Mouse (Mus musculus) splenic B cell, adult 2 months (primary cell): ENCODE measurements around the gene Nup210l.
A peak's percentile ranks its signal among the peaks of the same experiment; 100 is the strongest.

ENCODE experiments used
- DNase-seq: peaks from one replicate; pipeline ENCODE4 v3.0.0-alpha.2; 2011; ENCODE audit warnings: low read depth, low spot score
- H3K27me3 ChIP-seq: 2 replicates; pipeline ENCODE4 v1.6.1; 2012; ENCODE audit warnings: mild to moderate bottlenecking, low read length, moderate library complexity, mixed read lengths; ENCODE audit not compliant: control insufficient read depth, poor library complexity, insufficient read depth, severe bottlenecking
- H3K36me3 ChIP-seq: 2 replicates; pipeline ENCODE4 v1.6.1; 2012; ENCODE audit warnings: mild to moderate bottlenecking, low read length, moderate library complexity, mixed read lengths; ENCODE audit not compliant: control insufficient read depth, poor library complexity, insufficient read depth, severe bottlenecking

Nup210l gene

GRCm38 (mm10) chr3:90103938-90104337 is at the start of gene Nup210l:
Nup210l (plus strand) TSS chr3:90104132.
- DNase-seq = no peak
- H3K27me3 ChIP-seq = no peaks in the 10 kb centered on the region
- H3K36me3 ChIP-seq = no peaks in the 10 kb centered on the region; the same call in 1 of the 2 replicates

- no peak for DNase-seq
- H3K36me3 ChIP-seq = peaks cover 15% of the 10 kb centered on the region
- no peaks in the 10 kb centered on the region for H3K27me3 ChIP-seq
These were observed 42.4 kb upstream of the Nup210l start for GRCm38 (mm10) chr3:90061549-90061948.

GRCm38 (mm10) chr3:90062539-90062938 is 41.4 kb upstream of the Nup210l start:
- no peak for DNase-seq
- Histone ChIP-seq H3K27me3 (no peaks in the 10 kb centered on the region), H3K36me3 (peaks cover 10% of the 10 kb centered on the region)

- no peak for DNase-seq
- H3K36me3 ChIP-seq = peaks cover 7% of the 10 kb centered on the region
- H3K27me3 ChIP-seq = no peaks in the 10 kb centered on the region
These were observed 39.5 kb upstream of the Nup210l start for GRCm38 (mm10) chr3:90064383-90064782.

- Histone ChIP-seq H3K27me3 (no peaks in the 10 kb centered on the region), H3K36me3 (peaks cover 7% of the 10 kb centered on the region)
- DNase-seq = peak; percentile 76
These were observed 38.4 kb upstream of the Nup210l start for GRCm38 (mm10) chr3:90065553-90065952.

- DNase-seq = no peak
- H3K27me3 ChIP-seq = no peaks in the 10 kb centered on the region
- peaks cover under 1% of the 10 kb centered on the region for H3K36me3 ChIP-seq
These were observed 36.1 kb upstream of the Nup210l start for GRCm38 (mm10) chr3:90067851-90068250.

- Histone ChIP-seq H3K27me3 (no peaks in the 10 kb centered on the region), H3K36me3 (no peaks in the 10 kb centered on the region)
- no peak for DNase-seq
These were observed 34.2 kb upstream of the Nup210l start for GRCm38 (mm10) chr3:90069688-90070087.

GRCm38 (mm10) chr3:90072294-90072693 is 31.6 kb upstream of the Nup210l start, which contains the start of gene Tpm3:
Tpm3 (plus strand) TSS chr3:90072649.
- no peaks in the 10 kb centered on the region for H3K36me3 ChIP-seq
- DNase-seq = peak; percentile 45
- H3K27me3 ChIP-seq = no peaks in the 10 kb centered on the region

- DNase-seq = peak; percentile 91
- H3K27me3 ChIP-seq = no peaks in the 10 kb centered on the region
- H3K36me3 ChIP-seq = no peaks in the 10 kb centered on the region
These were observed 26.8 kb upstream of the Nup210l start for GRCm38 (mm10) chr3:90076921-90077716.

GRCm38 (mm10) chr3:90078224-90078623 is 25.7 kb upstream of the Nup210l start:
- Histone ChIP-seq H3K36me3 (no peaks in the 10 kb centered on the region), H3K27me3 (no peaks in the 10 kb centered on the region)
- DNase-seq = no peak

- H3K27me3 ChIP-seq = no peaks in the 10 kb centered on the region
- H3K36me3 ChIP-seq = no peaks in the 10 kb centered on the region; the same call in 1 of the 2 replicates
- DNase-seq = peak; percentile 96
These were observed 24.7 kb upstream of the Nup210l start for GRCm38 (mm10) chr3:90079133-90079762.

GRCm38 (mm10) chr3:90079763-90080497 is 24.0 kb upstream of the Nup210l start:
- Histone ChIP-seq H3K27me3 (no peaks in the 10 kb centered on the region), H3K36me3 (no peaks in the 10 kb centered on the region; the same call in none of the 2 replicates)
- DNase-seq = peak; percentile 81

- no peaks in the 10 kb centered on the region for H3K27me3 ChIP-seq
- no peak for DNase-seq
- no peaks in the 10 kb centered on the region; the same call in none of the 2 replicates for H3K36me3 ChIP-seq
These were observed 23.5 kb upstream of the Nup210l start for GRCm38 (mm10) chr3:90080498-90080863.

GRCm38 (mm10) chr3:90081365-90082240 is 22.3 kb upstream of the Nup210l start:
- H3K36me3 ChIP-seq = no peaks in the 10 kb centered on the region; the same call in none of the 2 replicates
- DNase-seq = peak; percentile 77
- H3K27me3 ChIP-seq = no peaks in the 10 kb centered on the region
